Mouse (Mus musculus) heart, adult 8-10 months (tissue): Measurements from ENCODE around the gene Gpx4. TPM values are rescaled to one million over a fixed set of nuclear protein-coding genes. Genes with fewer than 3 reads are reported as not detected.
A peak's percentile ranks its signal among the peaks of the same experiment; 100 is the strongest.

Source experiments
- DNase-seq: peaks from one replicate; pipeline ENCODE4 v3.0.0; 2022; ENCODE audit warnings: low spot score
- total RNA-seq, 4 experiments: library from RNA; stranded (reverse); gene quantifications; 2 replicates each; pipeline ENCODE4 v1.2.4; 2022

The Gpx4 gene
- total RNA-seq, 4 experiments from 2014 or later, result 1,048 to 1,125 (median 1,067) TPM

- DNase-seq, result no peak
Measured at GRCm38 (mm10) chr10:80072623-80073489, 25.9 kb downstream of the Gpx4 start.

- peak; percentile 79 for DNase-seq
Measured at GRCm38 (mm10) chr10:80074813-80075601, 28.0 kb downstream of the Gpx4 start.

- DNase-seq, result no peak
Measured at GRCm38 (mm10) chr10:80075924-80076323, 29.0 kb downstream of the Gpx4 start.

- DNase-seq, result no peak
Measured at GRCm38 (mm10) chr10:80076386-80076785, 29.4 kb downstream of the Gpx4 start.

GRCm38 (mm10) chr10:80077312-80077711 lies 30.3 kb downstream of the Gpx4 start:
- no peak for DNase-seq

- DNase-seq, result no peak
Measured at GRCm38 (mm10) chr10:80078366-80078765, 31.4 kb downstream of the Gpx4 start.

GRCm38 (mm10) chr10:80080396-80081070 lies 33.6 kb downstream of the Gpx4 start:
- DNase-seq, result no peak

GRCm38 (mm10) chr10:80081075-80081474 lies 34.1 kb downstream of the Gpx4 start:
- DNase-seq, result no peak

- peak; percentile 50 for DNase-seq
Measured at GRCm38 (mm10) chr10:80084817-80085487, 38.0 kb downstream of the Gpx4 start.

- DNase-seq, result no peak
Measured at GRCm38 (mm10) chr10:80086847-80087246, 39.9 kb downstream of the Gpx4 start.

- no peak for DNase-seq
Measured at GRCm38 (mm10) chr10:80087483-80087882, 40.5 kb downstream of the Gpx4 start.

- no peak for DNase-seq
Measured at GRCm38 (mm10) chr10:80089146-80089545, 42.2 kb downstream of the Gpx4 start.

- no peak for DNase-seq
Measured at GRCm38 (mm10) chr10:80091527-80091926, 44.6 kb downstream of the Gpx4 start.

GRCm38 (mm10) chr10:80092690-80093089 lies 45.7 kb downstream of the Gpx4 start:
- DNase-seq, result no peak

- no peak for DNase-seq
Measured at GRCm38 (mm10) chr10:80094085-80094484, 47.1 kb downstream of the Gpx4 start.

- no peak for DNase-seq
Measured at GRCm38 (mm10) chr10:80094684-80095083, 47.7 kb downstream of the Gpx4 start.

GRCm38 (mm10) chr10:80095547-80095946 lies 48.6 kb downstream of the Gpx4 start:
- DNase-seq, result no peak

- DNase-seq, result no peak
Measured at GRCm38 (mm10) chr10:80097275-80097674, 50.3 kb downstream of the Gpx4 start.

- no peak for DNase-seq
Measured at GRCm38 (mm10) chr10:80098630-80099029, 51.7 kb downstream of the Gpx4 start.

GRCm38 (mm10) chr10:80100982-80101381 lies 54.0 kb downstream of the Gpx4 start:
- no peak for DNase-seq

GRCm38 (mm10) chr10:80102216-80102915 lies 55.4 kb downstream of the Gpx4 start:
- peak; percentile 84 for DNase-seq
